Mouse (Mus musculus) embryo, embryonic 11.5 days (tissue): ENCODE results near the gene Serpinb12.
"Not testable (repeated sequence)": the region's sequence is repeated elsewhere in the genome, so short reads cannot be mapped to it uniquely, and the experiment has no call there.

Experiments
- DNase-seq: peaks from one replicate; pipeline ENCODE4 v3.0.0-alpha.2; 2012; ENCODE audit warnings: low read depth, low spot score

The Serpinb12 gene

GRCm38 (mm10) chr1:106934265-106934664 lies at the start of gene Serpinb12:
Serpinb12 (plus strand) TSS chr1:106934449.
- DNase-seq, result no peak

GRCm38 (mm10) chr1:106895142-106895541 lies 39.1 kb upstream of the Serpinb12 start:
- DNase-seq, result not testable (repeated sequence)

- DNase-seq, result peak; percentile 14
Observed at GRCm38 (mm10) chr1:106901406-106901805, 32.8 kb upstream of the Serpinb12 start.

DNA sequence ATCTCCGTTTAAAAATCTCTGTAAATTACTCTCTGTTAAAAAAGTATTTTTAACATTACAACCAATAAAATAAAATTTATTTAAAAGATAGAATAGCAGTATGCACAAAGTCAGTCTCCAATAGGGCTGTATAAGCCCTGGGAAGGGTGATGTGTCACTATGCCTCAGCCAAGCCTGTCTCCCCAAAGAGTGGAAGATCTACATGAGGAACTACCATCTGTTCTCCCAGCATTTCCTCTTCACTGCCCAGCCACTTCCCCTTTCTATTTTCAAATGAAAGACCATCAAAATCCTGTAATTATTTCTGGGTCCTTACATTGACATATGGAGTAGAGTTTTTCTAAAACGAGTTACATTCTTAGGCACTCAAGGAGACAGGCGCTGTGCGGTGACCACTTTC lies 2.3 kb upstream of the Serpinb12 start:
- no peak for DNase-seq

- DNase-seq, result no peak
Observed at GRCm38 (mm10) chr1:106933658-106934057, 591 bp upstream of the Serpinb12 start.

GRCm38 (mm10) chr1:106947217-106947616 lies 13.0 kb downstream of the Serpinb12 start:
- no peak for DNase-seq

DNA sequence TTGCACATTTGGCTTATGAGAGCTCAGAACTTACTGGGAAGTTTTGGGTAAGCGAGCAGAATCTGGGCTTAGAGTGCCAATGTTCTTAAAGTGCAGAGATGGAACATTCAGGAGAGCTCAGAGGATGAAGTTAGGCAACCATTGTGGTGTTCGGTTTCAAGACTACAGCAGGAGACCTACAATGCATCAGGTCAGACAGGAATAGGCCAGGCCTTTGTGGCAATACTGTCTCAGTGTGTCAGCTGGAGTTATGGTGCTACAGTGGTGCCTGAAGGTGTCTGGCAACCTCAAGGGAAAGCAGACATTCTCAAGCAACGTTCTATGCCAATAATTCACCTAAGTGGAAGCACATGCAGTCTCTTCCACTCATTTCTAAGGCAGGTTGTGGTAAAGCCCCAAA lies 25.7 kb downstream of the Serpinb12 start:
- DNase-seq, result no peak

DNA sequence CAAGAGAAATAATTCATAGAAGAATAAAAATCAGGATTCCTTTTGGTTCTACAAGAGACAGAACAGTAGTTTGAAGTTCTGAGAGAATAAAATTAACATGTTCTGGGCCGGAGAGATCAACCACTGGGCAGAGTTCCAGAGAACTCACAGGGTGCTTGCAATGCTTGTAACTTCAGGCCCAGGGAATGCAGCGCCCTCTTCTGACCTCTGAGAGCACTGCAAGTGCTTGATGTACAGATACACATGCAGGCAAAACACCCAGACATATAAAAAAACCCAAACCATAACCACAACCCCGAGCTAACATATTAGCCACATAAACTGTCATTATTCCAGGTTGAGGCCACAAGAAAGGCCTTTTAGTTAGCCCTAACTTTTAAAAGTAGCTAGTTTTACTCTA lies 26.8 kb downstream of the Serpinb12 start:
- DNase-seq, result no peak

- no peak for DNase-seq
Observed at GRCm38 (mm10) chr1:106980684-106981083, 46.4 kb downstream of the Serpinb12 start, which contains the start of gene Serpinb13. Serpinb13 (plus strand) TSS chr1:106980984.

DNA sequence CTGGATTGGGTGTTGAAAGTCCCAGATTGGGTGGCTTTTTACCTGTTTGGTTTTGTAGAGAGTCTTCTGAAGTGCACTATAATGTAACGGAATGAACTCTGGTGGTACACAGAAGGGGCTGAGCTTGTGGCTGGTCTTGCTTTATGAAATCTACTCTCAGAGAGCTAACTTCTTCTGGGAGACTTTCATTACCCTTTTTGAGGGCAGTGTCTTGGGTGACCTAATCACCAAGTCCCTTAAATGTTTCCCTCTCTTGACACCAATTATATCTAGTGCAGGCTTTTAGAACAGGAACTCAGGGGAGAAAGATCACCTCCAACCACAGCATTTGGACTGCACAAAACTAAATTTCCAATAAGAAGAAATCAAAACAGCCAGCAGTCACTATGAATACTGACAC lies 48.8 kb downstream of the Serpinb12 start:
- DNase-seq, result no peak

DNA sequence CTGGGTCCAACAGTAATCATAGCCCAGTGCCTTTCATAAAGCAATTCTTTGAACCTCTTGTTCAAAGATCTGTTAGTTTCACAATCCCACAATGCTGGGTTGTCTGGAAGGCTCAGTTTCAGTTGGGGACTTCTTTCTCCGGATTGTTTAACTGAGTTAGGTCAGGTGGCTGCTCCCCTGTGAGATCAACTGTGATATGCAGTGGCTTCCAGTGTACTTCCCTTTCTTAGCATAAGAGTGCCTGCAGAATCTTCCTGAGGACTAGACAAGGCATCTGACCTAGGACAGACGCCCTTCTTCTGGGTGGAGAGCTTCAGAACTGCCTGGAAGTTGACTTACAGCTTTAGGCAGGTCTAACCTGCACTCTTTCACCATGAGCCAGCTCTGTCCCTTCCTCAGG lies 49.6 kb downstream of the Serpinb12 start:
- no peak for DNase-seq

- no peak for DNase-seq
Observed at GRCm38 (mm10) chr1:107000424-107000823, 66.2 kb downstream of the Serpinb12 start.

- no peak for DNase-seq
Observed at GRCm38 (mm10) chr1:107001754-107002153, 67.5 kb downstream of the Serpinb12 start.

DNA sequence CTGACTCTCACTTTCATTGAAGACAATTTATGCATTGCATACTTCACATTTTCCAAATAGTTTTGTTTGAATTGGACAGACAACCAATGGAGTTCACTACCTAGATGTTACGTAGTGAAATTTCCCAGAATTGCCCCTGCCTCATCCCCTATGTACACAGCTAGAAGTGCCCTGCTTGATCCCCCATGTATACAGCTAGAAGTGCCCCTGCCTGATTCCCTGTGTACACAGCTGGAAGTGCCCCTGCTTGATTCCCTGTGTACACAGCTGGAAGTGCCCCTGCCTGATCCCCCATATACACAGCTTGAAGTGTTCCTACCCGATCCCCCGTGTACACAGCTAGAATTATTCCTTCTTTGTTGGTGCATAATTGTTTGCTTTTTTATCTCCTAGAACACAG lies 72.1 kb downstream of the Serpinb12 start:
- no peak for DNase-seq
